Mouse (Mus musculus) liver, postnatal 0 days (tissue): ENCODE measurements at regions not wholly inside any gene's neighbourhood (a gene's known extent, or its start where the extent isn't known, plus 50 kb on each side); places are given as distances from the start of the nearest gene placed in this dataset.

Experiments used
- ATAC-seq: fragments of 200-750 bp; cut with Nextera tagmentation; 2 replicates; pipeline ENCODE4 v1.8.0; 2017; ENCODE audit warnings: mild to moderate bottlenecking, moderate library complexity
- DNase-seq: peaks from one replicate; pipeline ENCODE4 v3.0.0-alpha.2; 2016
- H3K27ac ChIP-seq: fragments of 300-500 bp; sonication (generic); 2 replicates; pipeline ENCODE4 v1.5.1; 2014; ENCODE audit warnings: antibody characterized with exemption, moderate library complexity, mild to moderate bottlenecking, low read depth
- H3K27me3 ChIP-seq: fragments of 300-500 bp; sonication (generic); 2 replicates; pipeline ENCODE4 v1.6.1; 2014; ENCODE audit warnings: low read length, control low read depth, mixed read lengths; ENCODE audit not compliant: insufficient read depth
- H3K36me3 ChIP-seq: fragments of 300-500 bp; sonication (generic); replicated peaks from 2 replicates; pipeline ENCODE4 v1.6.1; 2014; ENCODE audit warnings: mild to moderate bottlenecking, control low read depth, low read length, moderate library complexity, mixed read lengths; ENCODE audit not compliant: insufficient read depth
- H3K4me1 ChIP-seq: fragments of 300-500 bp; sonication (generic); 2 replicates; pipeline ENCODE4 v1.6.1; 2014; ENCODE audit warnings: antibody characterized with exemption, mild to moderate bottlenecking, control low read depth; ENCODE audit not compliant: insufficient read depth
- H3K4me2 ChIP-seq: fragments of 300-500 bp; sonication (generic); 2 replicates; pipeline ENCODE4 v1.6.1; 2014; ENCODE audit warnings: low read depth, mild to moderate bottlenecking, low read length, moderate library complexity, mixed read lengths
- H3K4me3 ChIP-seq: fragments of 300-500 bp; sonication (generic); 2 replicates; pipeline ENCODE4 v1.5.1; 2014; ENCODE audit warnings: low read depth, low read length
- H3K9ac ChIP-seq: fragments of 300-500 bp; sonication (generic); replicated peaks from 2 replicates; pipeline ENCODE4 v1.6.1; 2014; ENCODE audit warnings: mild to moderate bottlenecking, moderate library complexity
- H3K9me3 ChIP-seq: fragments of 300-500 bp; sonication (generic); 2 replicates; pipeline ENCODE4 v1.6.1; 2016; ENCODE audit warnings: mild to moderate bottlenecking, control low read depth, low read length, mixed read lengths
- CTCF ChIP-seq: sonication (generic); IDR thresholded peaks from 2 replicates; pipeline ENCODE4 v1.5.1; 2016; ENCODE audit warnings: antibody characterized with exemption, low read depth
- EP300 ChIP-seq: IDR thresholded peaks from 2 replicates; pipeline ENCODE4 v1.6.1; 2016; ENCODE audit warnings: antibody characterized with exemption, low read depth, mild to moderate bottlenecking
- WGBS: fragments of 180-500 bp; shearing (Covaris S2); extraction: QIAGEN DNeasy Blood & Tissue Kit; methylation state at CpG from one replicate; pipeline ENCODE4 v1.1.7; 2014; ENCODE audit not compliant: insufficient replicate concordance; 5-methylcytosine and 5-hydroxymethylcytosine counted together

GRCm38 (mm10) chr9:94342011-94342410 is 195.9 kb downstream of the 1190002N15Rik start:
- Histone ChIP-seq H3K9ac (no peak overlapping the region), H3K27me3 (no peaks in the 10 kb centered on the region), H3K4me1 (no peaks in the 10 kb centered on the region), H3K4me3 (no peak overlapping the region), H3K4me2 (no peak overlapping the region), H3K9me3 (no peaks in the 10 kb centered on the region), H3K36me3 (no peaks in the 10 kb centered on the region), H3K27ac (no peak overlapping the region)
- TF ChIP-seq EP300: no peak
- TF ChIP-seq CTCF: no peak
- ATAC-seq (no peak), DNase-seq (no peak)
- 79% methylated on average over 4 of the region's 4 CpGs for WGBS

- Histone ChIP-seq H3K4me3 (no peak overlapping the region), H3K4me1 (no peaks in the 10 kb centered on the region), H3K27ac (no peak overlapping the region), H3K27me3 (no peaks in the 10 kb centered on the region), H3K9ac (no peak overlapping the region), H3K4me2 (no peak overlapping the region), H3K9me3 (no peaks in the 10 kb centered on the region), H3K36me3 (no peaks in the 10 kb centered on the region)
- ATAC-seq (no peak), DNase-seq (no peak)
- 84% methylated on average over 2 of the region's 2 CpGs for WGBS
- no peak for TF ChIP-seq CTCF
- no peak for TF ChIP-seq EP300
Observed at GRCm38 (mm10) chr9:94341531-94341930, 196.3 kb downstream of the 1190002N15Rik start.

GRCm38 (mm10) chr9:94333450-94333849 is 204.4 kb downstream of the 1190002N15Rik start:
- H3K4me3 ChIP-seq: no peak overlapping the region
- H3K27me3 ChIP-seq: no peaks in the 10 kb centered on the region
- TF ChIP-seq EP300 (no peak), CTCF (no peak)
- no peak overlapping the region for H3K9ac ChIP-seq
- 69% methylated on average over 5 of the region's 5 CpGs for WGBS
- H3K9me3 ChIP-seq: no peaks in the 10 kb centered on the region
- ATAC-seq (no peak), DNase-seq (no peak)
- H3K36me3 ChIP-seq: no peaks in the 10 kb centered on the region
- no peaks in the 10 kb centered on the region for H3K4me1 ChIP-seq
- no peak overlapping the region for H3K4me2 ChIP-seq
- no peak overlapping the region for H3K27ac ChIP-seq

GRCm38 (mm10) chr9:94323011-94323410 is 214.9 kb downstream of the 1190002N15Rik start:
- TF ChIP-seq CTCF (no peak), EP300 (no peak)
- H3K27me3 ChIP-seq: no peaks in the 10 kb centered on the region
- H3K4me2 ChIP-seq: no peak overlapping the region
- H3K4me1 ChIP-seq: no peaks in the 10 kb centered on the region
- 71% methylated on average over 3 of the region's 3 CpGs for WGBS
- H3K4me3 ChIP-seq: no peak overlapping the region
- H3K9ac ChIP-seq: no peak overlapping the region
- no peak for DNase-seq
- no peaks in the 10 kb centered on the region for H3K9me3 ChIP-seq
- ATAC-seq: no peak
- H3K36me3 ChIP-seq: no peaks in the 10 kb centered on the region
- no peak overlapping the region for H3K27ac ChIP-seq

GRCm38 (mm10) chr9:94302575-94302974 is 235.3 kb downstream of the 1190002N15Rik start:
- WGBS: 54% methylated on average over 3 of the region's 3 CpGs
- Histone ChIP-seq H3K4me2 (no peak overlapping the region), H3K9me3 (no peaks in the 10 kb centered on the region), H3K27me3 (no peaks in the 10 kb centered on the region), H3K9ac (no peak overlapping the region), H3K36me3 (no peaks in the 10 kb centered on the region), H3K27ac (no peak overlapping the region), H3K4me1 (no peaks in the 10 kb centered on the region), H3K4me3 (no peak overlapping the region)
- DNase-seq (no peak), ATAC-seq (no peak)
- TF ChIP-seq EP300 (no peak), CTCF (no peak)

- 79% methylated on average over 1 of the region's 1 CpGs for WGBS
- TF ChIP-seq EP300: no peak
- no peak for TF ChIP-seq CTCF
Observed at GRCm38 (mm10) chr9:94301896-94302295, 236.0 kb downstream of the 1190002N15Rik start.

GRCm38 (mm10) chr9:94295431-94295830 is 242.4 kb downstream of the 1190002N15Rik start:
- Histone ChIP-seq H3K9ac (no peak overlapping the region), H3K4me1 (no peaks in the 10 kb centered on the region), H3K4me3 (no peak overlapping the region), H3K27me3 (no peaks in the 10 kb centered on the region), H3K4me2 (no peak overlapping the region), H3K36me3 (no peaks in the 10 kb centered on the region), H3K27ac (no peak overlapping the region), H3K9me3 (no peaks in the 10 kb centered on the region)
- WGBS: 73% methylated on average over 6 of the region's 6 CpGs
- no peak for ATAC-seq
- TF ChIP-seq EP300 (no peak), CTCF (no peak)
- no peak for DNase-seq

More at GRCm38 (mm10) chr9:94301896-94302295, 236.0 kb downstream of the 1190002N15Rik start:
- Histone ChIP-seq H3K9me3 (no peaks in the 10 kb centered on the region), H3K4me1 (no peaks in the 10 kb centered on the region), H3K27ac (no peak overlapping the region), H3K27me3 (no peaks in the 10 kb centered on the region), H3K9ac (no peak overlapping the region), H3K4me3 (no peak overlapping the region), H3K4me2 (no peak overlapping the region), H3K36me3 (no peaks in the 10 kb centered on the region)
- ATAC-seq (no peak), DNase-seq (no peak)
